8 mouse cellular contexts compared by ENCODE assay signal in the genomic region with DNA sequence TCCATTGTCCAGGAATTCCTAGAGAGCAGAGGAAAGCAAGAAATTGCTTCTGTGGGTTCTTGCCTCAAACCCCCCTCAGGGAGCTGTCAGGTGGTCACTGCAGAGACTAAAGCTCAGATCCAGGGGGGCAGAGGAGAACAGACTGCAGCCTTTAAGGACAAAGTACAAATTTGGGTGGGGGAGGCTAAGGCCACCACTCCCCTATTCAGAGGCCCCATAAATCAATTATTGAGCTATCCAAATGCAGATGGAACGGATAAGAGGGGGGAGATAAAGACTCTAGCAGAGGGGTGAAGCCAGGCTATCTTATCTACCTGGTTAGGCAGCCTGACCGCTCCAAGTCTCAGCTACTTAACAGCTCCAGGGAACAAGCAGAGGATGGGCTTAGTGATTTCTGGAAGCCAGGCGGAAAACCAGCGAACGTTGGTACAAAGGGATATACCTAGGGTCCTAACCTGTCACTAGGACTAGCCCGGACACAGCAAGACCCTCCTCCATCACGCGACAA. TPM values are rescaled to one million over a fixed set of nuclear protein-coding genes. Genes with fewer than 3 reads are reported as not detected.
A peak's percentile ranks its signal among the peaks of the same experiment; 100 is the strongest.
DNase-seq lines count a peak whose midpoint lies in the region; ATAC-seq and TF ChIP-seq lines count a peak whose summit lies in the region.

No protein-coding gene starts in this region.

- no peak for TF ChIP-seq CTCF in G1E (IDR thresholded peaks at IDR 0.05; ENCODE audit: low read depth, low read length)

- 0 out of 2 replicates have a peak, but pooled peaks cover 10% of the 10 kb centered on the region for H3K36me3 ChIP-seq in heart, embryonic 14.5 days (ENCODE audit: control insufficient read depth, insufficient read depth, low read length)
- H3K36me3 ChIP-seq in G1E (replicated peaks) (peaks cover 61% of the 10 kb centered on the region), macrophage (ENCODE audit: inconsistent target) (peaks cover 10% of the 10 kb centered on the region; the same call in 1 of the 2 replicates)
- H3K36me3 ChIP-seq in hindbrain, embryonic 12.5 days: peaks cover 23% of the 10 kb centered on the region; the same call in 1 of the 2 replicates

- H3K27me3 ChIP-seq in heart, embryonic 14.5 days (ENCODE audit: control insufficient read depth, insufficient read depth, low read length): no peaks in the 10 kb centered on the region
- H3K27me3 ChIP-seq in G1E (ENCODE audit: insufficient read depth, low read length): no peaks in the 10 kb centered on the region
- no peaks in the 10 kb centered on the region for H3K27me3 ChIP-seq in hindbrain, embryonic 12.5 days

- ATAC-seq in heart, embryonic 14.5 days (ENCODE audit: insufficient number of reproducible peaks, insufficient read depth, low FRiP score, low read depth): no peak
- no peak for ATAC-seq in G1E (ENCODE audit: extremely low read depth, insufficient number of reproducible peaks, low FRiP score, poor library complexity, severe bottlenecking)
- no peak for ATAC-seq in hindbrain, embryonic 12.5 days (ENCODE audit: low FRiP score)

- H3K79me2 ChIP-seq in macrophage (ENCODE audit: inconsistent target): peaks cover 40% of the 10 kb centered on the region

- 5% methylated on average over 8 of the region's 8 CpGs for WGBS in heart, embryonic 14.5 days
- 19% methylated on average over 8 of the region's 8 CpGs for WGBS in hindbrain, embryonic 12.5 days
- 87% methylated on average over 8 of the region's 8 CpGs for WGBS in macrophage (ENCODE audit: missing documents)

- peak overlapping the region; percentile 100 for H3K27ac ChIP-seq in heart, embryonic 14.5 days (replicated peaks in 1 of 2; ENCODE audit: control insufficient read depth in 1 of 2, insufficient read depth in 1 of 2, low read depth in 2 of 2, low read length in 2 of 2)
- peak overlapping the region; percentile 100 for H3K27ac ChIP-seq in hindbrain, embryonic 12.5 days
- 0 out of 2 replicates have a peak overlapping the region, but pooled peaks have one; percentile 100 for H3K27ac ChIP-seq in macrophage

- no peak for DNase-seq in heart, adult 9 months (ENCODE audit: low spot score in 2 of 2)
- DNase-seq in G1E (ENCODE audit: low spot score): no peak
- no peak for DNase-seq in adrenal gland, postnatal 25 days
- no peak for DNase-seq in right cerebral cortex, postnatal 4 days
- DNase-seq in cerebellum, postnatal 25 days: no peak

- peaks cover 62 to 73% of the 10 kb centered on the region in 2 experiments for H3K4me1 ChIP-seq in heart, embryonic 14.5 days (ENCODE audit: control insufficient read depth in 2 of 2, insufficient read depth in 2 of 2, low read length in 2 of 2)
- peaks cover 85% of the 10 kb centered on the region for H3K4me1 ChIP-seq in G1E (ENCODE audit: insufficient read depth, low read depth, low read length)
- H3K4me1 ChIP-seq in hindbrain, embryonic 12.5 days: peaks cover 69% of the 10 kb centered on the region

- H3K9me3 ChIP-seq in heart, embryonic 14.5 days (ENCODE audit: control insufficient read depth, low read length): no peaks in the 10 kb centered on the region
- H3K9me3 ChIP-seq in G1E (replicated peaks): no peaks in the 10 kb centered on the region
- H3K9me3 ChIP-seq in hindbrain, embryonic 12.5 days (replicated peaks): no peaks in the 10 kb centered on the region

- H3K9ac ChIP-seq in heart, embryonic 14.5 days (ENCODE audit: low read length): peak overlapping the region; percentile 100
- peak overlapping the region; percentile 100 for H3K9ac ChIP-seq in hindbrain, embryonic 12.5 days

- peak overlapping the region; percentile 95 for H3K4me2 ChIP-seq in heart, embryonic 14.5 days (ENCODE audit: low read length)
- peak overlapping the region; percentile 100 for H3K4me2 ChIP-seq in hindbrain, embryonic 12.5 days (replicated peaks)

- peak overlapping the region; percentile 29 to 93 for H3K4me3 ChIP-seq in heart, embryonic 14.5 days (ENCODE audit: control insufficient read depth in 1 of 2, insufficient read depth in 1 of 2, low read depth in 1 of 2, low read length in 2 of 2)
- H3K4me3 ChIP-seq in G1E (ENCODE audit: low read depth, low read length): peak overlapping the region; percentile 76; the same call in 1 of the 2 replicates
- H3K4me3 ChIP-seq in hindbrain, embryonic 12.5 days: peak overlapping the region; percentile 98
- no peak overlapping the region for H3K4me3 ChIP-seq in macrophage (ENCODE audit: inconsistent target)

RNA-seq across cellular contexts. Expression of a gene that starts 2.4 kb away (rescaled TPM):
- polyA plus RNA-seq in heart, embryonic 14.5 days (2014; fragmentation: Nextera tagmentation; extraction: Ambion mirVana): 0.99 and 2.0 TPM in 2 replicates
- total RNA-seq in G1E (2014; fragmentation: Nextera tagmentation) (not detected in 2 replicates), G1E (2017) (0.52 and 1.7 TPM in 2 replicates)
- polyA plus RNA-seq in G1E (2012) (0.26 and 0.59 TPM in 2 replicates), macrophage (2018) (0.73 to 1.9 TPM (median 0.77 TPM) in 3 replicates)
- polyA plus RNA-seq in hindbrain, embryonic 12.5 days (2016; fragmentation: Nextera tagmentation; extraction: Ambion mirVana): 2.6 and 2.8 TPM in 2 replicates
- 10 to 100 TPM in 11 of 26 experiments, 1 to 10 TPM in 11, under 1 TPM in 4; 0.31 to 73.6 (median 4.6) TPM for total RNA-seq in macrophage (2018; cell fraction: chromatin; rRNA removed)
- 10 to 100 TPM in 8 of 26 experiments, 1 to 10 TPM in 18; 1.3 to 29.5 (median 2.6) TPM for total RNA-seq in macrophage (2018; cell fraction: cytosol; rRNA removed)
- 10 to 100 TPM in 13 of 26 experiments, 1 to 10 TPM in 13; 1.2 to 19.8 (median 9.8) TPM for total RNA-seq in macrophage (2018; cell fraction: nucleus; rRNA removed)
- total RNA-seq in adrenal gland, postnatal 25 days (2021): 1.1 and 1.6 TPM in 2 replicates

RNA-seq across cellular contexts. Expression of a gene that starts 7.1 kb away (rescaled TPM):
- polyA plus RNA-seq in heart, embryonic 14.5 days (2014; fragmentation: Nextera tagmentation; extraction: Ambion mirVana): 7.9 and 9.3 TPM in 2 replicates
- total RNA-seq in G1E (2014; fragmentation: Nextera tagmentation) (76.5 and 76.7 TPM in 2 replicates), G1E (2017) (2.1 and 2.3 TPM in 2 replicates)
- polyA plus RNA-seq in G1E (2012) (89.4 and 90.6 TPM in 2 replicates), macrophage (2018) (8.0 to 13.8 TPM (median 9.3 TPM) in 3 replicates)
- 13.8 and 14.3 TPM in 2 replicates for polyA plus RNA-seq in hindbrain, embryonic 12.5 days (2016; fragmentation: Nextera tagmentation; extraction: Ambion mirVana)
- total RNA-seq in macrophage (2018; cell fraction: chromatin; rRNA removed): 100 to 1,000 TPM in 13 of 26 experiments, 10 to 100 TPM in 13; 18.3 to 239 (median 95.7) TPM
- 10 to 100 TPM in 24 of 26 experiments, 1 to 10 TPM in 2; 8.6 to 39.5 (median 22.5) TPM for total RNA-seq in macrophage (2018; cell fraction: cytosol; rRNA removed)
- total RNA-seq in macrophage (2018; cell fraction: nucleus; rRNA removed): 100 to 1,000 TPM in 2 of 26 experiments, 10 to 100 TPM in 24; 19.1 to 231 (median 59.7) TPM
- total RNA-seq in adrenal gland, postnatal 25 days (2021): 34.7 and 41.6 TPM in 2 replicates

RNA-seq across cellular contexts. Expression of a gene that starts 34.3 kb away (rescaled TPM):
- 53.0 and 64.3 TPM in 2 replicates for polyA plus RNA-seq in heart, embryonic 14.5 days (2014; fragmentation: Nextera tagmentation; extraction: Ambion mirVana)
- total RNA-seq in G1E (2014; fragmentation: Nextera tagmentation): 11.6 and 24.2 TPM in 2 replicates
- total RNA-seq in G1E (2017): 22.8 and 25.4 TPM in 2 replicates
- 50.1 and 65.2 TPM in 2 replicates for polyA plus RNA-seq in G1E (2012)
- polyA plus RNA-seq in hindbrain, embryonic 12.5 days (2016; fragmentation: Nextera tagmentation; extraction: Ambion mirVana): 70.2 and 74.6 TPM in 2 replicates
- 10 to 100 TPM in 24 of 26 experiments, 1 to 10 TPM in 2; 8.0 to 43.2 (median 25.0) TPM for total RNA-seq in macrophage (2018; cell fraction: chromatin; rRNA removed)
- 10 to 100 TPM; 14.3 to 23.1 (median 18.2) TPM for total RNA-seq in macrophage (2018; cell fraction: cytosol; rRNA removed)
- 10 to 100 TPM in 23 of 26 experiments, 1 to 10 TPM in 3; 7.1 to 33.1 (median 18.5) TPM for total RNA-seq in macrophage (2018; cell fraction: nucleus; rRNA removed)
- 13.6 to 18.6 TPM (median 16.4 TPM) in 3 replicates for polyA plus RNA-seq in macrophage (2018)
- 26.8 and 30.8 TPM in 2 replicates for total RNA-seq in adrenal gland, postnatal 25 days (2021)

RNA-seq across cellular contexts. Expression of a gene that starts 47.6 kb away (rescaled TPM):
- polyA plus RNA-seq in heart, embryonic 14.5 days (2014; fragmentation: Nextera tagmentation; extraction: Ambion mirVana): not detected in 2 replicates
- total RNA-seq in G1E (2014; fragmentation: Nextera tagmentation) (not detected in 2 replicates), G1E (2017) (not detected in 2 replicates)
- polyA plus RNA-seq in G1E (2012) (not detected in 2 replicates), macrophage (2018) (not detected in 3 replicates)
- not detected in 2 replicates for polyA plus RNA-seq in hindbrain, embryonic 12.5 days (2016; fragmentation: Nextera tagmentation; extraction: Ambion mirVana)
- total RNA-seq in macrophage (2018; cell fraction: chromatin; rRNA removed): not detected
- not detected for total RNA-seq in macrophage (2018; cell fraction: cytosol; rRNA removed)
- total RNA-seq in macrophage (2018; cell fraction: nucleus; rRNA removed): not detected
- 1.4 and 25.2 TPM in 2 replicates for total RNA-seq in adrenal gland, postnatal 25 days (2021)
